Mouse (Mus musculus) adrenal gland, postnatal 36 days (tissue): Measurements from ENCODE around the gene Cnot9. TPM values are rescaled to one million over a fixed set of nuclear protein-coding genes. Genes with fewer than 3 reads are reported as not detected.

Experiments used
- total RNA-seq, 2 experiments: library from RNA; stranded (reverse); gene quantifications; 2 replicates each; pipeline ENCODE4 v1.2.3; 2021

The Cnot9 gene
- total RNA-seq, 2 experiments from 2014 or later, result 27.5 to 30.5 TPM

Other genes starting within 250 kb of the Cnot9 start
- not detected for gene Gpbar1, start 227.5 kb upstream of the Cnot9 start, total RNA-seq
- gene Aamp, start 221.3 kb upstream of the Cnot9 start, total RNA-seq, result 100 to 1,000 TPM; 174 to 190 TPM
- 10 to 100 TPM; 72.5 to 80.8 TPM for gene Pnkd, start 221.1 kb upstream of the Cnot9 start, total RNA-seq
- gene Tmbim1, start 200.4 kb upstream of the Cnot9 start, total RNA-seq, result 100 to 1,000 TPM; 101 to 106 TPM
- under 1 TPM; 0.23 to 0.26 TPM for gene Catip, start 143.9 kb upstream of the Cnot9 start, total RNA-seq
- 10 to 100 TPM in 1 of 2 experiments, 1 to 10 TPM in 1; 7.9 to 13.1 TPM for gene Slc11a1, start 130.9 kb upstream of the Cnot9 start, total RNA-seq
- gene Ctdsp1, start 114.5 kb upstream of the Cnot9 start, total RNA-seq, result 100 to 1,000 TPM; 128 to 176 TPM
- gene Vil1, start 96.7 kb upstream of the Cnot9 start, total RNA-seq, result 1 to 10 TPM; 1.3 to 1.5 TPM
- under 1 TPM; 0.43 to 0.53 TPM for gene Plcd4, start 36.8 kb downstream of the Cnot9 start, total RNA-seq
- gene Usp37, start 38.2 kb downstream of the Cnot9 start, total RNA-seq, result 10 to 100 TPM; 19.7 to 23.9 TPM
- gene Zfp142, start 82.2 kb downstream of the Cnot9 start, total RNA-seq, result 10 to 100 TPM; 12.6 to 18.3 TPM
- 10 to 100 TPM; 29.2 to 29.3 TPM for gene Bcs1l, start 82.2 kb downstream of the Cnot9 start, total RNA-seq
- gene Rnf25, start 95.3 kb downstream of the Cnot9 start, total RNA-seq, result 10 to 100 TPM; 40.6 to 55.3 TPM
- 1 to 10 TPM; 2.9 to 4.2 TPM for gene Stk36, start 95.4 kb downstream of the Cnot9 start, total RNA-seq
- gene Ttll4, start 155.7 kb downstream of the Cnot9 start, total RNA-seq, result 10 to 100 TPM; 18.3 to 21.8 TPM
- 10 to 100 TPM; 11.4 to 14.9 TPM for gene Cyp27a1, start 207.5 kb downstream of the Cnot9 start, total RNA-seq
- gene Prkag3, start 243.2 kb downstream of the Cnot9 start, total RNA-seq, result under 1 TPM in 1 of 2 experiments, not detected in 1; 0.23 TPM